Mouse (Mus musculus) cerebellum, adult 8-10 months (tissue): Measurements from ENCODE around the gene Flad1.
A peak's percentile ranks its signal among the peaks of the same experiment; 100 is the strongest.
"Not testable (repeated sequence)": the region's sequence is repeated elsewhere in the genome, so short reads cannot be mapped to it uniquely, and the experiment has no call there.

ENCODE experiments used
- DNase-seq: peaks from one replicate; pipeline ENCODE4 v3.0.0; 2022

Flad1 gene

DNA sequence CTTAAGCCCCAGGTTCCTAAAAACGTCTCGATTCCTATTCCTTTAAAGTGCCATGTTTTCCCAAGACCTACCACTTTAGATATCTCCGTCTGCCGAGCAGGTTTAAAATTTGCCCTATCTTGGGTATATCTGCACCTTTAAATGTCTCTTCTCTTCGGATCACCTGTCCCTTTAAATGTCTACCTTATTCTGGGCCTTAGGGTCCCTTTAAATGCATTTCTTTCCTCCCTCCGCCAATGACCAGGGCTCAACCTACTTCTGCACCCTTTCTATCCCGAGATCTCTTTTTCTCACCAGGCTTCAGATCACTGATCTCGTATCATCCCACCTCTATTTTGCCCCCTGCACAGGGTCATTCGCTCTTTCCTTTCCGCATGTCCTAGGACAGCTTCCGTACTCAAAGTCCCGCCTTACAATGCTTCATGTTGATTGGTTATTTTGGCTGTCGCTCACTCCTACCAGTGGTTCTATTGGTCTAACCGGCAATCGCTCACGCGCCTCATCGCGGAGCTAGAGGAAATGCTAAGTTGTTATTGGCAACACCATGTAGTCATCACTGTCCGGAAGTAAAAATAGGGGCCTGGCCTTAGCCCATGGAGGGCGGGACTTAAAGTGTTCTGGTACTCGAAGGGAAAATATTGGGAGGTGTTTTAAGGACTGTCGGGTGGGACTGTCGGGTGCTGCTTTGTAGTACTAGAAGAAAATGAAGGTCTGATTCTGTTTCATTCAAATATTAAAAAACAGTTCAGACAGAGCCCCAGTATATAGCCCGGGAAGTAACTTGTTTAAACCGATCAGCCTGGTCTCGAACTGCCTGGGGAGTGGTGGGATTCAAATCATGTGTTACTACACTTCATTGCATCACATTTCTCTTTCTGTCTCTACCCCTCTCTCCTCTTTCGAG, at the start of gene Flad1:
Gene Flad1, minus strand, starts transcription at position 381 of the 904 bp plus-strand sequence.
- DNase-seq = peak; percentile 100

GRCm38 (mm10) chr3:89458965-89459807, 47.5 kb upstream of the Flad1 start:
- DNase-seq = peak; percentile 91

DNA sequence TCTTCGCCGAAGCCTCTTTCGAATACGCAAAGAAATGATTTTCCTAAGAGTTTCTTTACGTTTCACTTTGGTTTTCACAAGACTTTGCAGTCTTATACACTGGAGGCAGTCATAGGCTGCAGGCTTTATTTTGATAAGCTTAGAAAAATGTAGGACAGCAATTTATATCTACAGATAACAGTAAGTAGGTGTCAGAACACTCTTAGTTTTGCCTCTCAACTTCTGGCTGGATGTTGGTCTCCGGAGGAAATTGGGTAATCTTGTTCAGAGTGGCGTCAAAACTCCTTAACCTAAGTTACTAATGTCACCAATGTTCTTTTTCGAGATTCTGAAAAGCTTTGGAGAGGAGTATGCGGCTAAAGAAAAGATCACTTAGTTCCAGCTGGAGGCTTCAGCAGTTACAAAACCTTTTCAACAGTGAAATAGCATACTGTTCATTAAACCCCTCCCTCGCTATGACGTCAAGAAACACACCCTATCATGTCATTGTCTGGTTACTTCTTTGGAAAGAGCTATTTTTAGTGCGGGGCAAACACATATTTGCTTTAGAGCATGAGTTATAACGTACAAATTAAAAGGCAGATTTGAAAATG, 46.8 kb upstream of the Flad1 start:
- no peak for DNase-seq

DNA sequence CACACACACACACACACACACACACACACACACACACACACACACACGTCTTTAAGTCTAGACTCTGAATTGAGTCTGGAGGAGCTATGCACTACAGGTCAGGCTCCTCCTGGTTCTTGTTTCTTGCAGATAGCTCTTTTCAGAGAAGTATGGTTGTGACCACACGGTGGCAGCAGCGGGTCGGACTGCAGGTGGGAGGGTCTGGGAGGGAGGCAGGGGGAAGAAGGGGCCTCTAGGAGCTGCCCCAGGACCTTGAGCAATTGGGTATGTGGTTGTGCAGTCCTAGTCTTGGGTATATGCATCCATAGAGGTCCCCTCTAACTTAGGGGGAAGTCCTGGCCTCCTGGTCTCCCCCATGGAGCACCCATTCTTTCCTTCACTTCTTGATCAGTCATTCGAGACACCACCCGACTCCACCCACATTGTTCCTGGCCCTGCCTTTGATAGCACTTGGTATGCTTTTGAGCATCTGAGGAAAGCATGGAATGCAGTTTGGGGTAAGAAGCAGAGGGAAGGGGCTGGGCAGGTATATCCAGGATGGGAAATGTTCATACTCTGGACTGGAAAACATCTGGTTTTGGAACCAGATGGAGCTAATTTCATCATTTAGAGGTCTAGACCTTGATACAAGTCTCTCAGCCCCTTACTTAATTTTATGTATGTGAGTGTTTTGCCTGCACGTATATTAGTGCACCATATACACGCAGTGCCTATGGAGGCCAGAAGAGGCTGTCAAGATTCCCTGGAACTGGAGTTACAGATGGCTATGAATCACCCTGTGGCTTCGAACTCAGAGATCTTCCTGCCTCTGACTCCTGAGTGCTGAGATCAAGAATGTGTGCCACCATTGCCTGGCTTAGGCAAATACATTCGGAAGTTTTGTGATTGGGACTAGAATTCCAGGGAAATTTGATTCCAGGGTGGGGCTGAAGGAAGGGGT, 45.3 kb upstream of the Flad1 start:
- DNase-seq = peak; percentile 47

- DNase-seq = no peak
These were observed 44.2 kb upstream of the Flad1 start for GRCm38 (mm10) chr3:89455786-89456285.

DNA sequence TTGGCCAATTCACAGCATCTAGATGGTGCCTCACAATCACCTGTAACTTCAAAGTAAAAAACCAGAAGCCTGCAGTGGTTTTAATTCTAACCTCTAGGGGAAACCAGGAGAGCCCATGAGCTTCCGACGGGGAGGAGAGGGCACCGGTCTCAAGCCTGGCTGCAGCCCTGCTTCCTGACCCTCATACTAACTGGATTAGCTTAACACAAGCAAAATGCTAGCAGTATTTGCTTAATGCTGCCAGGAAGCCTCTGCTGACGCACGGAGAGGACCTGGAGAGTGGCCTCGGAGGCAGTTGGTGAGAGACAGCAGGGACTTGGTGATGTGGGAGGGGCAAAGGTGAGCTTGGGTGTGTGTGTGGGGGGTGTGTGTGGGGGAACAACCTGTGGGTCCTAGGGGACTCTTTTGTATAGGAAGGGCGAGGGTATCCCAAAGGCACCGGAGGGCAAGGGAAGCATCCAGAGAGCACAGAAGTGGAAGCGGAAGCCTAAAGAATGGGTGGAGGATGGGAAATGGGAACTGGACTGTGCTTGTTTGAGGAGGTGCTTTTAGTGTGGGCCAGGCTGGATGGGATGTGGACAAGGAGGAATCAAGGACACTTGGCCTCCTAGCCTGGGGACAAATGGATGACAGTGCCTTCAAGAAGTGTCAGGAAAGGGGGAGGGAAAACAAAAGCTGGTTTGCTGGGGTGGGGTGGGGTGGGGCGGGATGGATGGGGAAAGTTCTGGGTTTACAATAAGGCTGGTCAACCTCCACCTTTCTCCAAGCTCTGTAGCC, 42.9 kb upstream of the Flad1 start, which contains the start of gene Pmvk:
Gene Pmvk, plus strand, starts transcription at position 141 of the 777 bp plus-strand sequence.
- no peak for DNase-seq

DNA sequence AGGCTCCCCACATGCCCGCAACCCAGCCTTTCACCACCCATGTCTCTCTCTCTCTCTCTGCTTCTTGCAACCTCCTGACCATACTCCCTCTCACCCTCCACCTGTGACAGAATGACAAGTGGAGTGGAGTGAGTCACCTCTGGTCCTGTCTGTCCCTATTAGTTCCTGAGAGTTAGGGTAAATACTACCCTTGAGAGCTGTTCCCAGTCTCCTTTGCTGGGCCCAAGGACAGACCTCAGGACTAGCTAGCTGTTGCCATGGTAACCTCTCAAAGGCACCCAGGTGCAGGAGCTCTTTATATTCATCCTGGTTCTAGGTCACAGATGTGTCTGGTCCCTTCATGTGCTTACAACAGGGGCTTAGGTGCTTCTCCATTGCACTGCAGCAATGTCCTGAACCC, 40.2 kb upstream of the Flad1 start:
- DNase-seq = no peak

DNA sequence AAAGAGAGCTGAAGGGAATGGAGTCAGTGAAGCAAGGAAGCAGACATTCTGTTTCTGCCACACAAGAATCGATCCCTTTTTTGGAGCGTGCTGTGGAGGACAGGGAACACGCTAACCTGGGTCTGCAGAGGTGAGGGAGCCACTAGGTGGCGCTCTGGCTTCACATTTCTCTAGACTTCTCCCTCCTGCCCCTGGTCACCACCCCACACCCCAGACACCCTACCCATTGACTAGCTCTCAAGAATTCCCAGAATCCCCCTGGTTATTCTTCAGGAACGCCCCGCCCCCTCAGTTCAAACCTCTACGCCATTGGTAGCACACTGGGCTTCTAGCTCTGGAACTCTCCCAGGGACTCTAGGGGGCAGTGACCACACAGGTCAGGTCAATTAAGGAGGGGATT, 37.9 kb upstream of the Flad1 start:
- DNase-seq = peak; percentile 73

DNA sequence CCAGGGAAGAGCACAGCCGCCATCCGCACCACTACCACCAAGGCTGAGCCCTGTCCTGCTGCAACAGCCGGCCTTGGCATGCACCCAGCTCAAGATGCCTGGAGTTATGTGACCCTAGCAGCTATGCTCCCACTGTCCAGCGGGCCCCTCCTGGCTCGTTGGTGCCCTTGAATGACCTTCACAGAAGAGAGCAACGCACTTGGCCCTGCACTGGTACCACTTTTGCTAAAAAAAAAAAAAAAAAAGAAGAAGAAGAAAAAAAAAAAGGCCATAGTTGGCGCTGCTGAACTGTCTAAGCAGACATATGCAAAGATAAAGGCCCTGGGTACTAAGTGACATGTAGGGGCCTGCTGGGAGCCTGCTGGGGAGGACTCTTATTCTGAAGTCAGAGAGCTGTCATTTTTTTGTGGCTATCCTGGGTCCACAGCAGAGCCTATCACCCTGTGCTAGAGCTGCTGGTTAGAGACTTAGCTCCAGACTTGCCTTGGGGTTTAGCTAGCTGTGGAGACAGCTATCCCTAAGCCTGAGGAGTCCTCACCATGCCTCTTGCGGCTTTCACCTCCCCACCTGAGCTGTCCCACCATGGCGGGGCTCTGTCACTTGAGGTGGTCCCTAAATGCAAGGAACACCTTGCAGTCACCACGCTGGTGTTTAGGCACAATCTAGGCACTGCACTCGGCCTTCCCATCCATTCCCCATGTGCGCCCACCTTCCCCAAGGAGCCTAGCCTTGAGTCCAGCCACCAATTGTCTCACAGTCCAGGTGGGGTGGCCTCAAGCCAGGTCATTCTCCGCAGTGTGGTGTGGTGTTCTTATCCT, 37.3 kb upstream of the Flad1 start:
- no peak for DNase-seq

- no peak for DNase-seq
These were observed 29.0 kb upstream of the Flad1 start for GRCm38 (mm10) chr3:89440691-89441090.

DNA sequence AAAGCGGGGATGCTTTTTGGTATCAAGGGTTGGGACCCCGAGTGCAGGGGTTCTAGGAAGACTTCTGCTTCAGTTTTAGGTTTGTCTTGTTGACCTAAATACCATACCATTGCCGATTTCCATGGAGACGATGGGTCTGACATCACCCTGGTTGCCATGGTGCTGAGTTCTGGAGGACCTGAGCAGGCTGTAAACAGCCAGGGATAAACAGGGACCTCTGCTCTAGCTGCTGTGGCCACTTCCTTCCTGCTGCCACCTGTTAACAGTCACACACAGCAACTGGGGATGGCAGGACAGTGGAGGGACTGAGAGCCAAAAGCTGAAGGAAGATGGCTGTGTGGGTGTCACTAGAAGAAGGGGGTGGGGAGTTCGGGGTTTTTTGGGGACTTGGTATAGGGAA, 25.6 kb upstream of the Flad1 start:
- DNase-seq = no peak

- DNase-seq = no peak
These were observed 24.8 kb upstream of the Flad1 start, which contains the start of gene Pbxip1 for GRCm38 (mm10) chr3:89436176-89437113. Gene Pbxip1 (plus strand): TSS chr3:89436706.

DNA sequence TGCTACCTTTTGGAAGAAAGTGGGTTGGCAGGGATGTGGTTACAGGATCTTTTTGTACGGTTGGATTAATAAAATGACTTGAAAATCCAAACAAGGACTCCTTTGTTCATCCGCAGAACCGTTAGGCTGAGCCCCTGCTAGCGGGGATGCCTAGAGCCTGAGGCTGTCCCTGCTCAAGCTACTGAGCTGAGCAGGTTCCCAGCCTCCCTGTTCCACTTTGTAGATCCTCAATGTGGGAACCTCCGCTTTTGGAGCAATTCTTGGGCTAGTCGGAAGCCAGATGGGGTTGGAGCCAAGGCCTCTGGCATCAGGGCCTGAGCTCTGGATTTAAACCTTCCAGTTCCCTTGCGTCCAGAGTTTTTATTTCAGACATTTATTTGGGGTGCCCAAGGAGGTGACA, 23.4 kb upstream of the Flad1 start:
- DNase-seq = no peak

- DNase-seq = no peak
These were observed 22.9 kb upstream of the Flad1 start for GRCm38 (mm10) chr3:89434532-89434931.

GRCm38 (mm10) chr3:89432606-89433005, 20.9 kb upstream of the Flad1 start:
- DNase-seq = no peak

- peak; percentile 89 for DNase-seq
These were observed 18.8 kb upstream of the Flad1 start, which contains the start of gene Pygo2 for GRCm38 (mm10) chr3:89430171-89431159. Gene Pygo2 (plus strand): TSS chr3:89430214.

DNA sequence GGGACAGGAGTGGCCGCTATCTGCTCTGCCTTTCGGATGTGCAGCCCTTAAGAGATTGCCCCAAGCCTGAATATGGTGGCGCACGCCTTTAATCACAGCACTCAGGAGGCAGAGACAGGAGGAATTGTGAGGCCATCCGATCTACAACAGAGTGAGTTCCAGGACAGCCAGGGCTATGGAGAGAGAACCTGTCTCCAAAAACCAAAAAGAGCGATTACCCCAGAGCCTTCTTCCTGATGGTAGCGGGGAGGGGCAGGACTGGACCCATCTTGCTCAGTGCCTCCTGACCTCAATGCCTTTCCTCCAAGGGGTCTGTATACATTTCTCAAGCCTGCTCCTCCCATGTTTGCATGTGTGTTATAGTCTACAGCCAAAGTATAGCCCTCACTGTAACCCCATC, 17.4 kb upstream of the Flad1 start:
- DNase-seq = not testable (repeated sequence)

- DNase-seq = no peak
These were observed 14.2 kb upstream of the Flad1 start for GRCm38 (mm10) chr3:89425876-89426275.
